Mouse (Mus musculus) erythroblast, embryonic 14.5 days (primary cell): ENCODE data around the gene Nr1d1. TPM values are rescaled to one million over a fixed set of nuclear protein-coding genes. Genes with fewer than 3 reads are reported as not detected.

ENCODE experiments used
- H3K27me3 ChIP-seq: 2 replicates; pipeline ENCODE4 v1.6.1; 2012; ENCODE audit warnings: inconsistent platforms; ENCODE audit not compliant: control insufficient read depth
- H3K36me3 ChIP-seq: 2 replicates; pipeline ENCODE4 v1.6.1; 2012; ENCODE audit warnings: mild to moderate bottlenecking, inconsistent platforms; ENCODE audit not compliant: control insufficient read depth
- H3K4me1 ChIP-seq: 2 replicates; pipeline ENCODE4 v1.6.1; 2012; ENCODE audit warnings: inconsistent platforms; ENCODE audit not compliant: control insufficient read depth
- H3K4me3 ChIP-seq: replicated peaks from 2 replicates; pipeline ENCODE3; 2012; ENCODE audit warnings: moderate library complexity, mild to moderate bottlenecking, inconsistent platforms
- H3K9me3 ChIP-seq: 2 replicates; pipeline ENCODE4 v1.6.1; 2012; ENCODE audit warnings: low read length, inconsistent platforms, mixed read lengths; ENCODE audit not compliant: control insufficient read depth
- GATA1 ChIP-seq: IDR thresholded peaks from 2 replicates; pipeline ENCODE4 v1.6.1; 2012; ENCODE audit warnings: low read length, inconsistent platforms, mixed read lengths
- TAL1 ChIP-seq: IDR thresholded peaks from 3 replicates; pipeline ENCODE4 v1.6.1; 2012; ENCODE audit warnings: low read length, inconsistent platforms, mixed read lengths
- polyA plus RNA-seq: library from polyadenylated mRNA; stranded (reverse); fragments of >175 nt; gene quantifications from 2 replicates; pipeline ENCODE4 v1.2.3, GENCODE M21; 2012

Gene Nr1d1
- polyA plus RNA-seq, 1 experiment, result 0.22 TPM

DNA sequence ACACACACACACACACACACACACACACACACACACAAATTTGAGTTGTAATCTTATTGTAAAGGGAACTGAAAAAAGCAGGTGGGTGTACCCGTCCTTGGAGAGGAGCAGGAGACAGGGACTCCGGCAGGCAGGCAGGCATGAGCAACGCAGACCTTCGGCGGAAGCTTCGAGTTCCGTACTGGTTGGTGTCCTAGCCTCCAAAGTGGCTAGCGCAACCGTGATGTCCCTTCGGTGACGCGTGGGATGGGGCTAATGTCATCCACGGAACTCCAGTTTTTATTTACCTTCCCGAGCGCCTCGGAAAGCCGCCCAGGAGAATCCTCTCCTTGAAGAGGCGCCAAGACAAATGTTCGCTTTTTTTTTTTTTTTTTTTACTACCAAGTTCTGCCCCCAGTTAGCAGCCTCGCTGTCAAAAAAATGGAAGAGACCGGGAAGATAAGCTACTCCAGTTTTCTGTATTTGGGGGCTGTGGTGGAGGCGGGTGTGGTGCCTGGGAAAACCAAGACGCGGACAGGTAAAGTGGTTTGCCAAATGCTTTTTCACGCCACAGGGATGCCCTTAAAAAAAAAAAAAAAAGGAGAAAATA lies 14.2 kb upstream of the Nr1d1 start:
- TF ChIP-seq TAL1, result no peak
- TF ChIP-seq GATA1, result no peak
- Histone ChIP-seq H3K36me3 (no peaks in the 10 kb centered on the region), H3K4me3 (peak overlapping the region; percentile 69), H3K4me1 (peaks cover 70% of the 10 kb centered on the region), H3K9me3 (no peaks in the 10 kb centered on the region), H3K27me3 (peaks cover 17% of the 10 kb centered on the region)

DNA sequence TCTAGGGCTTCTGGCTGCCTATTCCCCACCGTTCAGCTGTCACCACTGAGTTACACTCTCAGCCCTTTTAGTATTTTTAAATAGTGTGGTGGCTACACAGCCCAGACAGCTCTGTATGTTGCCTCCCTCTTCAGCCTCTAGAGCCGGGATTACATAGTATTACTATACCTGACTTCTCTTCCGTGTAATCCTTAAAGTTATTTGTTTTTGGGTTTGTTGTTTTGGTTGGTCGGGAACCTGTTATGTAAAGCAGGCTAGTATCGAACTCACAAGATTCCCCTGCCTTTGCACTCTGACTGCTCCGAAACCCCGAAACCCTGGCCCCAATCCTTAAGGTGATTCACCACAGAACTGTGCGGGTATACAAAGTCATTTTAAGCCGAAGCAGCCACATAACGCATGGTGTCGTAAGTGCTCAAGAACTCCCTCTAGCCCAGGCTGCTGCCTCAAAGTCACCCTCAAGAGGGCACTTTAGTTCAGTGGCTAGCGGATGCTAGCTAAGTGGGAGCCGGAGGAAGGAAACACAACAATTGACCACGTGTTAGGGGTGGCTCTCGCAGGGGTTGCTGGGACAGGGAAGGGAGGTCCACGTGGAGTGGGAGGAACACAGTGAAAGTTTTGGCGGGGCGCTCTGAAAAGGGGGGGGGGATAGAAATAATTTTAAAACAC lies 13.6 kb upstream of the Nr1d1 start:
- Histone ChIP-seq H3K4me1 (peaks cover 70% of the 10 kb centered on the region), H3K4me3 (peak overlapping the region; percentile 69), H3K9me3 (no peaks in the 10 kb centered on the region), H3K36me3 (no peaks in the 10 kb centered on the region), H3K27me3 (peaks cover 17% of the 10 kb centered on the region)
- TF ChIP-seq TAL1 (no peak), GATA1 (no peak)

DNA sequence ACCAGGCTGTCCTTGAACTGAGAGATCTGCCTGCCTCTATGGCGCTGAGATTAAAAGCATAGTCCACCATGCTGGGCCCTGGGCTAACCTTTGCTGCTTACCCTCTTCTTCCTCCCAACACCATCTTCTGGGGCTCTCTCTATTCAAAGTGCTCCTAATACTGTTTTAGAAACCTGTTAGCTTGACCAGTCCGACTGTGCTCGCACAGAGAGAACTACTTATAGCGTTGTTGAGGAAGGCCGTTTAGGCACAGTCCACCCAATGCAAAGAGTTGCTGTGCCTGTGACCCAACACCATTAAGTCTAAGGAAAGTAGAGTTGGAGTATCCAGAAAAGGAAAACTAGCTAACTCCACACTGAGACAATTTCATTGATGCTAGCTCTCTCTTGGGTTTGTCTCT lies 13.0 kb upstream of the Nr1d1 start:
- H3K4me1 ChIP-seq, result peaks cover 71% of the 10 kb centered on the region

DNA sequence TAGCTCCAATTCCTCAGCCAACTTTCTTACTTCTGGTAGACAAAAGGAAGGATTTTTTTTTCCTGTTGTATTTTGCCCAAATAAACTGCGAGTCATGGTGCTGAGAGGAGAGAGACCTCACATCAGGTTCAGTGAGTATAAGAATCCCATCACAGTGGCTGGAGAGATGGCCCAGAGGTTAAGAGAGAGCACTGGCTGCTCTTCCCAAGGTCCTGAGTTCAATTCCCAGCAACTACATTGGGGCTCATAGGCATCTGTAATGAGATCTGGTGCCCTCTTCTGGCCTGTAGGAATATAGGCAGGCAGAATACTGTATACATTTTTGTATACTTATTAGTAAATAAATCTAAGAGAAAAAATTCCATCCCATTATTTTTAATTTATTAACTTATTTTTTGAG lies 12.6 kb upstream of the Nr1d1 start:
- Histone ChIP-seq H3K36me3 (no peaks in the 10 kb centered on the region), H3K4me3 (no peak overlapping the region), H3K4me1 (peaks cover 75% of the 10 kb centered on the region), H3K27me3 (peaks cover 18% of the 10 kb centered on the region), H3K9me3 (no peaks in the 10 kb centered on the region)
- TF ChIP-seq GATA1 (no peak), TAL1 (no peak)

More for the DNA sequence above, 13.0 kb upstream of the Nr1d1 start:
- Histone ChIP-seq H3K27me3 (peaks cover 17% of the 10 kb centered on the region), H3K36me3 (no peaks in the 10 kb centered on the region), H3K9me3 (no peaks in the 10 kb centered on the region), H3K4me3 (no peak overlapping the region)
- TF ChIP-seq GATA1 (no peak), TAL1 (no peak)

DNA sequence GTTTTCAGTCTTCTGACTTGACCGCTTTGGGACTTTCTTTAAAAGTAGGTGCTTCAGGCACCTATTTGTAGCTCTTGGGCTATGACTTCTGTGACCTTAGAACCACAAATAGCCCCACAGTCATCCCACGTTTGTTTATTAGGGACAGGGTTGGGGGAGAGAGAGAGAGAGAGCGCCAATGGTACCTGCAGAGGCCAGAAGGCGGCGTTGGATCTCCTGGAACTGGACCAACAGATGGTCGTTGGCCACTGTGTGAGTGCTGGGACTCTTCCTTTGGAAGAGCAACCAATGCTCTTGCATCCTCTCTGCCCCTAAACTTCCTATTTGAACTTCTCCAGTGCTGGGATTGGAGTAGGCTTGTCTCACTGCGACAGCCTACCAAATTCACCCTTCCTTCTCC lies 12.1 kb upstream of the Nr1d1 start:
- TF ChIP-seq GATA1, result no peak
- Histone ChIP-seq H3K27me3 (peaks cover 21% of the 10 kb centered on the region), H3K4me3 (no peak overlapping the region), H3K4me1 (peaks cover 74% of the 10 kb centered on the region), H3K36me3 (no peaks in the 10 kb centered on the region), H3K9me3 (no peaks in the 10 kb centered on the region)

DNA sequence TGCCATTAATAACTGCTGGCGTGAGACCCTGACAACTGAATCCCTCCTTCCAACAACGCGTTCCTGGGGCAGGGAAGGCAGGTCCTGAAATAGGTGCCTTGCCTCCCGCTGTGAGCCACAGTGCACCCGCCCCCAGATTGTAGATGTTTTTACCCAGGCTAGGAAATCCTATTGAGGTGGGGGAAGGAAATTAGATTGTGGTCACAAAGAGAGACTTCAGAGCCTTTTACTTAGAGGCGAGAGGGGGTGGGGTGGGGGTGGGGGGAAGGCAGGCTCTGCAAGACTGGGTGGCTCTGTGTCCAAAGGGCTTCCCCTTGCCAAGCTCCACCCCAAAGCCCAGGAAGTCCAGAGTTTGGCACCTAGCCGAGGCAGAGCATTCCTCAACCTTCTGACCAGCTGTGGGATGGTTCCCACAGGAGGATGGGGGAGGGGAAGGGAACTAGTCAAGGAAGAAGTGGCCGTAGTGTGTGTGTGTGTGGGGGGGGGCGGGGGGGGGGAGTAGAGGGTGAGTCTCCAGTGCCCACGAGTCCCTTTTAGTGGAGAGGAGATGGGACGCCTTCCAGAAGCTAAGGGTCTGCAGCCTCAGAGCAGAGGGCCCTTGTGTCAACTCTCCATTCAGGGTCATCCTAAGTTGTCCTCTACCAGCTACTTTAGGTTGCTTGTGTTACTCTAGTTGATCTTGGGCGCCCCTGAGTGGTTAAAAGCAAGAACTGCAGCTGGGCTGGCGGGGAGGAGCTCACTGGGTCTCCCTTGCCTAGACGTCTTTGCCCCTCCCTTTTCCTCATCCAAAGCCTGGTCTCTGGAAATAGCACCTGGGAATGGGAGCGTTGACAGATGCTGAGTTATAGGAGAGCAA lies 11.5 kb upstream of the Nr1d1 start:
- TF ChIP-seq TAL1 (no peak), GATA1 (no peak)
- H3K4me3 ChIP-seq, result no peak overlapping the region
- peaks cover 76% of the 10 kb centered on the region for H3K4me1 ChIP-seq
- no peaks in the 10 kb centered on the region for H3K9me3 ChIP-seq
- H3K36me3 ChIP-seq, result no peaks in the 10 kb centered on the region
- peaks cover 21% of the 10 kb centered on the region for H3K27me3 ChIP-seq

DNA sequence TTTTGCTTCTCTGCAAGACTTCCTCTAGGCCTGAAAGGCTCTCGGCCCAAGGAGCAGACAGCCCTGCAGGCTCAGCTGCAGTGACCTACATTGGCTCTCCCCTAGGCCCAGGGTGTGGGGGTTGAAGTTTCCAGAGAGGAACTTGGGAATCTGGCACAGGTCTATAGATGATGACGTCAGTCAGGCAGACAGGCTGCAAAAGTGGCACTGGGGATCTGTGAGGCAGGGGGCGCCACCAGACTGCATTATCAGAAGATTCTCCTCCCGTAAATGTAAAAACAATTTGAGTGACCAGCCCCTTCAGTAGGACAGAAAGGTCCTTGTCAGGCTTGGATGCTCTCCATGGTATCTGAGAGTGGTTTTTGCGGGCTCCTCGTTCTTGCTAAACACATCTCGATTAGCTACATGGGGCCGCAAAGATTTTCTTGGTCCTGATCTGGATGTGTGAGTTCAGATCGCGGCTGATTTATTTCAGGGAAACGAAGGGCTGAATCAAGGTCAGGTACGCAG lies 10.7 kb upstream of the Nr1d1 start:
- TF ChIP-seq GATA1 (no peak), TAL1 (no peak)

DNA sequence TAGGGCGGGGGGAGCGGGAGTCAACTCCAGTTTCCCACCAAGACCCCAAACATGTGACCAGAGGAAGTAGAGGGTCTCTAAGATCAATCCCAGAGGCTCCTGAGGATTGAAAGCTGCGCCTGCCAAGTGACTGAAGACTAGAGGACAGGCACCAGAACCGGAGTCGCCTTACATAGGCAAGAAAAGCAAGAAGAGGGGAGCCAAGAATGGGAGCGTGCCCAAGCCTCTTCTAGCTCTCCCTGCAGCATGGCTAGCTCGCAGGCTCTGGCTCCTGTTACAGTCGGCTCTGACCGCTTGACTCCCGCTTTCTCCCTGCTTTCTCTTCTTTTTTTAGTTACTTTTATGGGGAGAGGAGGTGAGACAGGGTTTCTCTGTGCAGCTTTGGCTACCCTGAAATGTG lies 10.1 kb upstream of the Nr1d1 start:
- H3K4me3 ChIP-seq, result no peak overlapping the region

More for the DNA sequence above, 10.7 kb upstream of the Nr1d1 start:
- Histone ChIP-seq H3K4me1 (peaks cover 72% of the 10 kb centered on the region), H3K4me3 (no peak overlapping the region), H3K9me3 (no peaks in the 10 kb centered on the region), H3K36me3 (no peaks in the 10 kb centered on the region), H3K27me3 (peaks cover 21% of the 10 kb centered on the region)

DNA sequence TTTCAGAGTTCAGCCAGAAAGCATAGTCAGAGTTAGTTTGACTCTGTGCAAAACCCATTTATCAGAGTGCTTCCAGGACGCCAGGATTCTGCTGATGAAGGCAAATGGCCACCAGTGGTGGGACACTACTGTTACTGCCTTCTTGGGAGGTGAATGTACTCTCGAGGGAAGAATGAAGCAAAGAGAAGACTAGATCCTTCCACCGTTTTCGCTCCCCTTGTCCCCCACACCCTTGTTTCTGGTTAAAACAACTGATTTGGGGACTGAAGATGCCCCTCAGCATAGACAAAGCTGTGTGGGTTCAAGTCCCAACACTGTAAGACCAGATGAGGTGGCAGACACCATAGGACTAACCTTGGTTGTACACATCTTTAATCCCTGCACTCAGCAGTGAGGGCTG lies 9.0 kb upstream of the Nr1d1 start:
- H3K9me3 ChIP-seq, result no peaks in the 10 kb centered on the region
- no peak overlapping the region for H3K4me3 ChIP-seq
- H3K27me3 ChIP-seq, result peaks cover 21% of the 10 kb centered on the region
- TF ChIP-seq TAL1, result no peak
- TF ChIP-seq GATA1, result no peak
- H3K4me1 ChIP-seq, result peaks cover 60% of the 10 kb centered on the region
- H3K36me3 ChIP-seq, result no peaks in the 10 kb centered on the region

More for the DNA sequence above, 10.1 kb upstream of the Nr1d1 start:
- TF ChIP-seq GATA1, result no peak
- no peak for TF ChIP-seq TAL1
- no peaks in the 10 kb centered on the region for H3K9me3 ChIP-seq
- no peaks in the 10 kb centered on the region for H3K36me3 ChIP-seq
- peaks cover 70% of the 10 kb centered on the region for H3K4me1 ChIP-seq
- peaks cover 21% of the 10 kb centered on the region for H3K27me3 ChIP-seq
